Mouse (Mus musculus): ENCODE results near the gene Ccdc88a. TPM values are rescaled to one million over a fixed set of nuclear protein-coding genes. Genes with fewer than 3 reads are reported as not detected.

Ccdc88a gene
- polyA plus RNA-seq, 1 experiment from 2014 or later = 6.6 TPM

- 73% methylated on average over 3 of the region's 3 CpGs for WGBS
- H3K4me2 ChIP-seq (replicated peaks; ENCODE audit: low read depth) = no peak overlapping the region
- H3K27ac ChIP-seq (ENCODE audit: low read depth, low read length) = no peak overlapping the region
- H3K9me3 ChIP-seq (ENCODE audit: control insufficient read depth) = no peaks in the 10 kb centered on the region
- no peak for ATAC-seq
- H3K9ac ChIP-seq (ENCODE audit: low read depth, low read length) = no peak overlapping the region
- H3K4me1 ChIP-seq (replicated peaks; ENCODE audit: control insufficient read depth, insufficient read depth, low read length) = no peaks in the 10 kb centered on the region
- no peak for TF ChIP-seq CTCF (IDR thresholded peaks at IDR 0.05; ENCODE audit: low read depth)
- no peaks in the 10 kb centered on the region for H3K27me3 ChIP-seq (replicated peaks; ENCODE audit: control insufficient read depth, insufficient read depth, low read length)
- H3K36me3 ChIP-seq (ENCODE audit: control insufficient read depth, insufficient read depth) = no peaks in the 10 kb centered on the region
- no peak overlapping the region for H3K4me3 ChIP-seq (ENCODE audit: low read depth, low read length)
Observed at GRCm38 (mm10) chr11:29428774-29429173, 55.3 kb downstream of the Ccdc88a start.

- H3K9ac ChIP-seq (ENCODE audit: low read depth, low read length) = no peak overlapping the region
- no peak overlapping the region for H3K4me2 ChIP-seq (replicated peaks; ENCODE audit: low read depth)
- no peaks in the 10 kb centered on the region for H3K36me3 ChIP-seq (ENCODE audit: control insufficient read depth, insufficient read depth)
- TF ChIP-seq CTCF (IDR thresholded peaks at IDR 0.05; ENCODE audit: low read depth) = no peak
- WGBS = 92% methylated on average over 1 of the region's 1 CpGs
- ATAC-seq = no peak
- no peak overlapping the region for H3K4me3 ChIP-seq (ENCODE audit: low read depth, low read length)
- H3K9me3 ChIP-seq (ENCODE audit: control insufficient read depth) = no peaks in the 10 kb centered on the region
- H3K27ac ChIP-seq (ENCODE audit: low read depth, low read length) = no peak overlapping the region
- H3K4me1 ChIP-seq (replicated peaks; ENCODE audit: control insufficient read depth, insufficient read depth, low read length) = no peaks in the 10 kb centered on the region
- H3K27me3 ChIP-seq (replicated peaks; ENCODE audit: control insufficient read depth, insufficient read depth, low read length) = no peaks in the 10 kb centered on the region
Observed at GRCm38 (mm10) chr11:29431011-29431410, 57.6 kb downstream of the Ccdc88a start.

GRCm38 (mm10) chr11:29448741-29449140 lies 75.3 kb downstream of the Ccdc88a start:
- no peak for ATAC-seq
- TF ChIP-seq CTCF (IDR thresholded peaks at IDR 0.05; ENCODE audit: low read depth) = no peak
- Histone ChIP-seq H3K4me3 (ENCODE audit: low read depth, low read length) (no peak overlapping the region), H3K9me3 (ENCODE audit: control insufficient read depth) (no peaks in the 10 kb centered on the region), H3K4me1 (replicated peaks; ENCODE audit: control insufficient read depth, insufficient read depth, low read length) (no peaks in the 10 kb centered on the region), H3K4me2 (replicated peaks; ENCODE audit: low read depth) (no peak overlapping the region), H3K27me3 (replicated peaks; ENCODE audit: control insufficient read depth, insufficient read depth, low read length) (no peaks in the 10 kb centered on the region), H3K27ac (ENCODE audit: low read depth, low read length) (no peak overlapping the region), H3K36me3 (ENCODE audit: control insufficient read depth, insufficient read depth) (no peaks in the 10 kb centered on the region), H3K9ac (ENCODE audit: low read depth, low read length) (no peak overlapping the region)
- WGBS = 86% methylated on average over 2 of the region's 2 CpGs

GRCm38 (mm10) chr11:29474676-29475075 lies 101.2 kb downstream of the Ccdc88a start:
- Histone ChIP-seq H3K4me3 (ENCODE audit: low read depth, low read length) (no peak overlapping the region), H3K4me1 (replicated peaks; ENCODE audit: control insufficient read depth, insufficient read depth, low read length) (no peaks in the 10 kb centered on the region), H3K27me3 (replicated peaks; ENCODE audit: control insufficient read depth, insufficient read depth, low read length) (no peaks in the 10 kb centered on the region), H3K9me3 (ENCODE audit: control insufficient read depth) (no peaks in the 10 kb centered on the region), H3K4me2 (replicated peaks; ENCODE audit: low read depth) (no peak overlapping the region), H3K27ac (ENCODE audit: low read depth, low read length) (no peak overlapping the region), H3K36me3 (ENCODE audit: control insufficient read depth, insufficient read depth) (no peaks in the 10 kb centered on the region), H3K9ac (ENCODE audit: low read depth, low read length) (no peak overlapping the region)
- ATAC-seq = no peak
- TF ChIP-seq CTCF (IDR thresholded peaks at IDR 0.05; ENCODE audit: low read depth) = no peak

GRCm38 (mm10) chr11:29493135-29493534 lies 119.7 kb downstream of the Ccdc88a start:
- 90% methylated on average over 1 of the region's 1 CpGs for WGBS
- Histone ChIP-seq H3K9me3 (ENCODE audit: control insufficient read depth) (no peaks in the 10 kb centered on the region), H3K4me1 (replicated peaks; ENCODE audit: control insufficient read depth, insufficient read depth, low read length) (no peaks in the 10 kb centered on the region), H3K36me3 (ENCODE audit: control insufficient read depth, insufficient read depth) (no peaks in the 10 kb centered on the region; the same call in 1 of the 2 replicates), H3K9ac (ENCODE audit: low read depth, low read length) (no peak overlapping the region), H3K27me3 (replicated peaks; ENCODE audit: control insufficient read depth, insufficient read depth, low read length) (no peaks in the 10 kb centered on the region), H3K27ac (ENCODE audit: low read depth, low read length) (no peak overlapping the region), H3K4me3 (ENCODE audit: low read depth, low read length) (no peak overlapping the region), H3K4me2 (replicated peaks; ENCODE audit: low read depth) (no peak overlapping the region)
- TF ChIP-seq CTCF (IDR thresholded peaks at IDR 0.05; ENCODE audit: low read depth) = no peak
- no peak for ATAC-seq

GRCm38 (mm10) chr11:29496962-29497361 lies 123.5 kb downstream of the Ccdc88a start:
- WGBS = 75% methylated on average over 3 of the region's 3 CpGs
- H3K4me2 ChIP-seq (replicated peaks; ENCODE audit: low read depth) = no peak overlapping the region
- H3K27me3 ChIP-seq (replicated peaks; ENCODE audit: control insufficient read depth, insufficient read depth, low read length) = no peaks in the 10 kb centered on the region

More at GRCm38 (mm10) chr11:29496962-29497361, 123.5 kb downstream of the Ccdc88a start:
- Histone ChIP-seq H3K9me3 (ENCODE audit: control insufficient read depth) (no peaks in the 10 kb centered on the region), H3K9ac (ENCODE audit: low read depth, low read length) (no peak overlapping the region), H3K4me1 (replicated peaks; ENCODE audit: control insufficient read depth, insufficient read depth, low read length) (no peaks in the 10 kb centered on the region), H3K27ac (ENCODE audit: low read depth, low read length) (no peak overlapping the region), H3K4me3 (ENCODE audit: low read depth, low read length) (no peak overlapping the region), H3K36me3 (ENCODE audit: control insufficient read depth, insufficient read depth) (no peaks in the 10 kb centered on the region)
- no peak for ATAC-seq
- no peak for TF ChIP-seq CTCF (IDR thresholded peaks at IDR 0.05; ENCODE audit: low read depth)

Data from intestine, postnatal 0 days (tissue).